In the genomic region with DNA sequence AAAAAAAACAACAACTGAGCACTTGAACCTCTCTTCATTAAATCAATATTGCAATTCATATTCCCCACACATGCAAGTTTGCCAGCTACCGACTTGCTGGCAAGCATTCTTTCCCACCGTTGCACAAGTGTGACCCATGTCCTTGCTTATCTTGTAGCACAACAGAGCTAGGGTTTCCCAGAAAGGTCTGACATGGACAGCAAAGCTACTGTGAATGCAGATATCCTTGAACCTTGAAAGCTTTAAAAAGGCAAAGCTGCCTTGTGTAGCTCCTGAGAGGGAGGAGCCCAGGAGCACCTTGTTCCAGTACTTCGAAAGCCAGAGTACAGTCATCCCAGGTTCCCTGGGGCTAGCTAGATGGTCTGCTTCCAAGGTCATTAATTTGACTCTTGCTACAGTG, we compare ENCODE assay signal across 16 mouse cellular contexts.
DNase-seq lines count a peak whose midpoint lies in the region.
"Had no signal": no experiment of that assay in that cellular context is flagged by ENCODE, and none has a peak within 500 bp of the region (broad histone marks: within the 10 kb centered on the region; RNA-seq: fewer than 3 reads in every experiment).

No protein-coding gene starts in this region.

- peak; percentile 53 for DNase-seq in heart, adult 11 months
- DNase-seq in heart, postnatal 25 days (ENCODE audit: low spot score), result no peak
- DNase-seq in ZHBTc4 (ENCODE audit: low read depth, low spot score), result peak; percentile 23
- DNase-seq in adipocyte (ENCODE audit: low spot score), result peak; percentile 60
- peak; percentile 27 for DNase-seq in adrenal gland, postnatal 14 days
- no peak for DNase-seq in lung, postnatal 25 days (ENCODE audit: low spot score)
- DNase-seq: cerebellum, adult 11 months; cerebellum, adult 2 months; cerebellum, adult 9-11 months; cerebellum, postnatal 25 days; forebrain, postnatal 0 days; gastrocnemius, adult 2 months; gastrocnemius, postnatal 14 days; heart, adult 18-20 months; heart, postnatal 36 days; kidney, adult 11 months had no signal

- intact Hi-C loops in heart, postnatal 25 days (cut with DNase I), result no loop called here

Comparison
In these comparisons a context has a peak if more than half of its experiments do, and no peak if none do; other contexts are left out.
1. DNase-seq: peak in heart, adult 11 months (single experiment), ZHBTc4 (single experiment), adipocyte (single experiment) and adrenal gland, postnatal 14 days (single experiment); none in heart, postnatal 25 days (single experiment) and lung, postnatal 25 days (single experiment).